ENCODE assay signal across 9 mouse cellular contexts in the genomic region with DNA sequence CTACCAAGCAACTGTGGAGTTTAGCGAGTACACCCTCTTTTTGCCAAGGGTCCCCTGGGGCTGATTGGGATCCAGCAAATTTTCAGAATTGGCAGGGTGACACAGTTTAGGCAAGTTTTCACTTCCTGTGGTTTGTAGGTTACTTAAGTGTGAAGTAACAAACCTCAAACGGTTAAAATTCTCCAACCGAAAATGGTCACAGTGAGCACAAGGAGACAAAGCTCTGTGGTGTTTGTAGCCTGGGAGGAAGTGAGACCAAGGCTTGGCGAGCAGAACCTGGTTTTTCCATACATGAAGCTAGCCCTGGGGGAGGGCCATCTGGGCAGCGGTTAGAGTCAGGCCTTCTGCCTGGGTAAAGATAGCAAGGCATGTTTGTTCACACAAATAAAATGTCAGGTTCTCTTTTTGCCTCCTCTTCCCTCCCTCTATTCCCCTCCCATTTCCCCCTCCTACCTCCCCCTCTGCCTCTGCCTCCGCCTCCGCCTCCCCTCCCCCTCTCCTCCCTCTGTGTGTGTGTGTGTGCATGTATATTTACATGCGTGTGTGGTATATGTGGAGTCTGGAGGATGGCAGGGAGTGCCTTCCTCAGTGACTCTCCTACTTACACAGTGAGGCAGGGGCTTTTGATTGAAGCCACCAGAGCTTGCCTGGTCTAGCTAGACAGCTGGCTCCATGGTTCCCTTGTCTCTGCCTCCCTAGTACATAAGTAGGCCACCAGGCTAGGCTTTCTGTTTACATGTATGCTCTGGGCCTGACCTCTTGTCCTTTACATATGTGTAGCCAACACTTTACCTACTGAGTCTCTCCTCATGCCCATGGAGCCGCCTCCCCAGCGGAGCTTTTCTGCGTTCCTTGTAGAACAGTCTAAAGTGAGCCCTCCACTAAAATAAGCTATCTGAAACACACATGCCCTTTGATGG.
A peak's percentile ranks its signal among the peaks of the same experiment; 100 is the strongest.
DNase-seq lines count a peak whose midpoint lies in the region; ATAC-seq lines count a peak whose summit lies in the region.
"Had no signal": no experiment of that assay in that cellular context is flagged by ENCODE, and none has a peak within 500 bp of the region (broad histone marks: within the 10 kb centered on the region; RNA-seq: fewer than 3 reads in every experiment).

No protein-coding gene starts in this region.

- DNase-seq in gastrocnemius, adult 18-20 months (ENCODE audit: low spot score) = peak; percentile 32
- no peak for DNase-seq in gastrocnemius, postnatal 14 days
- DNase-seq in 416B (ENCODE audit: low read depth) = peak; percentile 100
- DNase-seq in c-Kit-positive CD71-positive TER-119-negative erythroid progenitor cells, embryonic 14.5 days (ENCODE audit: low read depth) = peak; percentile 25
- no peak for DNase-seq in cerebellum, adult 18-20 months

- H3K4me1 ChIP-seq in limb, embryonic 13.5 days = peaks cover 16% of the 10 kb centered on the region
- H3K4me1 ChIP-seq in neural tube, embryonic 15.5 days = no peaks in the 10 kb centered on the region

- H3K27me3 ChIP-seq in limb, embryonic 13.5 days = no peaks in the 10 kb centered on the region
- no peaks in the 10 kb centered on the region for H3K27me3 ChIP-seq in neural tube, embryonic 15.5 days (replicated peaks)
- H3K27me3 ChIP-seq: heart, embryonic 13.5 days had no signal

- H3K9me3 ChIP-seq in limb, embryonic 13.5 days = no peaks in the 10 kb centered on the region
- no peaks in the 10 kb centered on the region for H3K9me3 ChIP-seq in neural tube, embryonic 15.5 days (replicated peaks)
- H3K9me3 ChIP-seq: heart, embryonic 13.5 days had no signal

- H3K27ac ChIP-seq in limb, embryonic 13.5 days = peak overlapping the region; percentile 8; the same call in 1 of the 2 replicates
- no peak overlapping the region for H3K27ac ChIP-seq in neural tube, embryonic 15.5 days (replicated peaks)
- H3K27ac ChIP-seq: heart, embryonic 13.5 days had no signal

- H3K4me2 ChIP-seq in limb, embryonic 13.5 days (replicated peaks) = no peak overlapping the region
- H3K4me2 ChIP-seq in neural tube, embryonic 15.5 days = no peak overlapping the region
- H3K4me2 ChIP-seq: heart, embryonic 13.5 days had no signal

- WGBS in limb, embryonic 13.5 days = 59% methylated on average over 11 of the region's 11 CpGs
- 76% methylated on average over 9 of the region's 11 CpGs for WGBS in neural tube, embryonic 15.5 days

- ATAC-seq in limb, embryonic 13.5 days (ENCODE audit: low FRiP score, low read depth) = no peak
- peak; percentile 85 for ATAC-seq in neutrophil, adult 5-6 weeks (ENCODE audit: extremely low read depth, insufficient number of reproducible peaks, low FRiP score, poor library complexity, severe bottlenecking)
- ATAC-seq in neural tube, embryonic 15.5 days (ENCODE audit: low FRiP score) = no peak

- intact Hi-C loops in gastrocnemius, postnatal 14 days (cut with DNase I; ENCODE audit: low total_unique reads) = no loop called here

- H3K4me3 ChIP-seq in limb, embryonic 13.5 days = no peak overlapping the region
- no peak overlapping the region for H3K4me3 ChIP-seq in neural tube, embryonic 15.5 days (replicated peaks)
- H3K4me3 ChIP-seq: heart, embryonic 13.5 days had no signal

- no peaks in the 10 kb centered on the region for H3K36me3 ChIP-seq in limb, embryonic 13.5 days
- no peaks in the 10 kb centered on the region for H3K36me3 ChIP-seq in neural tube, embryonic 15.5 days
- H3K36me3 ChIP-seq: heart, embryonic 13.5 days had no signal

- H3K9ac ChIP-seq in limb, embryonic 13.5 days = no peak overlapping the region
- no peak overlapping the region for H3K9ac ChIP-seq in neural tube, embryonic 15.5 days (replicated peaks)
- H3K9ac ChIP-seq: heart, embryonic 13.5 days had no signal

Comparison
In these comparisons a context has a peak if more than half of its experiments do, and no peak if none do; other contexts are left out.
1. DNase-seq: peak in gastrocnemius, adult 18-20 months (single experiment), 416B (single experiment) and c-Kit-positive CD71-positive TER-119-negative erythroid progenitor cells, embryonic 14.5 days (single experiment); none in gastrocnemius, postnatal 14 days (single experiment) and cerebellum, adult 18-20 months (0 of 2).